Mouse (Mus musculus): Measurements from ENCODE around the gene Olfr213.
A peak's percentile ranks its signal among the peaks of the same experiment; 100 is the strongest.
"Not testable (repeated sequence)": the region's sequence is repeated elsewhere in the genome, so short reads cannot be mapped to it uniquely, and the experiment has no call there.

Olfr213 gene

DNA sequence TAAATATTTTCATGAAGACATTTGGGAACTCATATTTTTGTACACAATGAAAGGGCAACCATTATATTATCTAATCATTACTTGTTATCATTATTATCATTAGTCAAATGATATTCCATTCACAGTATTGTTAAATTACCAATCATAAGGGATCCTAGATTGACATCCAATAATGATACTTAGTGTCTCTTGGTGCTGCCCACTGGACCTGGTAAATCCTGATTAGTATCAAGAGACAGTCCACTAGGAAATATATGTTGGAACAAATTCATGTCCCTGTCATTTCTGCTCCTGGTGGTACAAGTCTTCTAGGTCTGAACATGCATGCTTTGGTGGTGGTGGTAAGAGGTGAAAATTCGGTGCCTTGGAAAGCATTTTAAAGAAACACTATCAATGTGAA, at the start of gene Olfr213:
TSS of gene Olfr213 (plus strand) at position 301 of the 400 bp plus-strand sequence.
- no peak for DNase-seq (ENCODE audit: low read depth)

DNA sequence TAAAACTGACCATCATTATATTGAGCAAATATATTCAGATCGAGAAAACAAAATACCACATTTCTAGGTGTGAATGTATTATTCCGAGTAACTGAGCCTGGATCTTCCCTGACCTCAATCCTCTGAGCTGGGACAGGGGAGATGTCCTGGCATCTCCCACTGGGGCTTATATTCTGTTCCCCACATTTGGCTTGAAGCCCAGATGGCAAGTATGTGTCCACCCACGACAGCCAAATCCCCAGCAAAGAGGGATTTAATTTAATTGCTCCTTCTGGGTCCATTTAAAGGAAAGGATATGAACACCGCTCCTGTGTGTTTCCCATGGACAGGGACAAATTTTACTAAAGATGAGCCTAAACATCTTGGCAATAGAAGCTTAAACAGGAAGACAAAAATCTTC, 49.5 kb upstream of the Olfr213 start, which contains the start of gene Olfr211:
TSS of gene Olfr211 (plus strand) at position 301 of the 400 bp plus-strand sequence.
- DNase-seq (ENCODE audit: low read depth): no peak

DNA sequence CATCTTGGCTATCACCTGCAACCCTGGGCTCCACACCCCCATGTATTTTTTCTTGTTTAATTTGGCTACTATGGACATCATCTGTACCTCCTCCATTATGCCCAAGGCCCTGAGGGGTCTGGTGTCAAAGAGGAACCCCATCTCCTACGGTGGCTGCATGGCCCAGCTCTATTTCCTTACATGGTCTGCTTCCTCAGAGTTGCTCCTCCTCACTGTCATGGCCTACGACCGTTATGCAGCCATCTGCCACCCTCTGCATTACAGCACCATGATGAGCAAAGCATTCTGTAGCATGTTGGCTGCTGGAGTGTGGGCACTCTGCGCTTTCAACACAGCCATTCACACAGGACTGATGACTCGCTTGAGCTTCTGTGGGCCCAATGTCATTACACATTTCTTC, 44.5 kb upstream of the Olfr213 start:
- no peak for DNase-seq (ENCODE audit: low read depth)

DNA sequence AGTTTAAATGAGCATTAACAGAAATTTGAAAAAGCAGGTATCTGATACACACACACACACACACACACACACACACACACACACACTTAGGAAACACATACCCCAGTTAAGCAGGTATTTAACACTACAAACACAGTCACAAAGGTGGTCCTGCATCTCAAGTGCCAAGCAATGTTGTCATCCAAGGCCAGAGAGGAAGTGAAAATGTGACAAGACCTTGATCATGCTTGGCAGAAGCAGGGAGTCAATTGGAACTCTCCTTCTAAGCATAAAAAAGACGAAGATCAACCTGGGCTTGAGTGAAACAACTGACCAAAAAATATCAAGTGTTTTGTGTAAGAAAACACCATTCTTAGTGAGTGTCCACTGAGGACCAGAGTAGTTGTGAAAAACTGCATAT, 42.3 kb upstream of the Olfr213 start:
- no peak for DNase-seq (ENCODE audit: low read depth)

DNA sequence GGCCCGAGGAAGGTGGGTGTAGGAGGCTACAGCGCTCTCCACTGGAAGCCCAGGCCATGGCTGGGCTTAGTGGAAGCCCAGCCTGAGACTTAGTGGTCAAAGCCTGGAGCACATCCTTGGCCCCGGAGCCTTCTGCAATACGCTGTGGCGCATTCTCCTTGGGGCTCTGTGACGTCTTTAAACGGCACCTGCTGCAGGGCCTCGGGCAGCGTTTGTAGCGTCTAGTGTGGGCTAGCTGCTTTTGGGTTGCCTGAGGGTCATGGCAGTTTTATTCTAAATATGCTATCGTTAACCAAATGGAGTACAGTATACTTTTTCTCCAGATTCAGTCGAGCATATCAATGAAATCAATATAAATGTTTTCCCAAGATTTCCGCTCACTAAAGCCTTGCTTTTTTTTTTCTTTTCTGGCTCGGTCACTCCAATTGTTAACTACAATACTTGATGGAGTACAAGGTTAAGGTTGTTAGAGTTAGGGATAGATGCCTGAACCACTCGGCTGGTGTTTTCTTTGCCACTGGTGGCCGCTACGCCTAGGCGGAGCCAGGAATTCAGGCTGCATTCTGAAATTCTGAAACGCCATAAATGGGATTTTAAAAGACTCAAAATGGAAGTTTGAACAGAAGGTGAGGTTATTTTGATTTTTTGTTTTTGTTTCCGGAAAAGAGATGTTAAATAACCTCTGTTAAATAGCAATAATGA, 31.8 kb upstream of the Olfr213 start, which contains the start of gene Olfr212:
TSS of gene Olfr212 (plus strand) at position 215 of the 702 bp plus-strand sequence.
- not testable (repeated sequence) for DNase-seq (ENCODE audit: low read depth)

DNA sequence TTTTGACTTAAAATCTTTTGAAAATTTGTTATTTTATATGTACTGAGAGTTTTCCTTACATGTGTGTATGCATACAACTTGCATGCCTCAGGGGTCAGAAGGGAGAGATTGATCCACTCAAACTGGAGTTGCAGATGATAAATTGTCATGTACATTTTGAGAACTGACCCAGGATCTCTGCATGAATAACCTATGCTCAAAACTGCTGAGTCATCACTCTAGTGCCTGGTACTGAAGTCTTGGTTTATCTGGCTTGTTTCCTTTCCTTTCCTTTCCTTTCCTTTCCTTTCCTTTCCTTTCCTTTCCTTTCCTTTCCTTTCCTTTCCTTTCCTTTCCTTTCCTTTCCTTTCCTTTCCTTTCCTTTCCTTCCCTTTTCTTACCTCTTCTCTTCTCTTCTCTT, 23.4 kb upstream of the Olfr213 start:
- DNase-seq (ENCODE audit: low read depth): no peak

DNA sequence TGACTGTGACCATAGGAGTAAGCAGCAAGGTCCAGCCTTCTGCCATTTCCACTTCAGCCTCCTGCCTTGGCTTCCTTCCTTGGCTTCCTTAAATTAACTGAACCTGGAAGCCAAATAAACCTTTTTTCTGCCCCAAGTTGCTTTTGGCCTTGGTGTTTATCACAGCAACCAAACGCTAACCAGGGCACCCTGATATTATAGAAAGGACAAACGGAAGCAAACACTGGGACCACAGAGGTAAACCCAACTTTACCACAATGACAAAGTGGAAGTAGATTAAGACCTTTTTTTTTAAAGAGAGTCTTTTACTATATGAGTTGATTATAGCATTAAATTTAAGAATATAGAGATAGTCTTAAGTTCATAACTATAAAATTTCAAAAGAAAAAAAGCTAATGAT, 4.2 kb downstream of the Olfr213 start:
- DNase-seq (ENCODE audit: low read depth): no peak

DNA sequence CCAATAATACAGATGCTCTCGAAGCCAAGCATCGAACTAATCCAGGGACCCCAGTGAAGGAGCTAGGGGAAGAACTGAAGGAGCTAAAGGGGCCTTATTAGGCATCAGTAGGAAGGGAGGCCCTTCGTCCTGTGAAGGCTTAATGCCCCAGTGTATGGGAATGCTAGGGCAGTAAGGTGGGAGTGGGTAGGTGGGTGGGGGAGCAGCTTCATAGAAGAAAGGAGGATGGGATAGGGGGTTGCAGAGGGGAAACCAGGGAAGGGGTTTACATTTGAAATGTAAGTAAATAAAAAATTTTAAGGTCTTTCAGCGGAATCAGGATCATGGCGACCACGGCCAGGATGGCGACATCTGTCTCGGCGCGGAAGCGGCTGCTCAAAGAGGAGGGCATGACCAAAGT, 12.6 kb downstream of the Olfr213 start, which contains the start of gene Gm5580:
TSS of gene Gm5580 (plus strand) at position 301 of the 400 bp plus-strand sequence.
- DNase-seq (ENCODE audit: low read depth): not testable (repeated sequence)

DNA sequence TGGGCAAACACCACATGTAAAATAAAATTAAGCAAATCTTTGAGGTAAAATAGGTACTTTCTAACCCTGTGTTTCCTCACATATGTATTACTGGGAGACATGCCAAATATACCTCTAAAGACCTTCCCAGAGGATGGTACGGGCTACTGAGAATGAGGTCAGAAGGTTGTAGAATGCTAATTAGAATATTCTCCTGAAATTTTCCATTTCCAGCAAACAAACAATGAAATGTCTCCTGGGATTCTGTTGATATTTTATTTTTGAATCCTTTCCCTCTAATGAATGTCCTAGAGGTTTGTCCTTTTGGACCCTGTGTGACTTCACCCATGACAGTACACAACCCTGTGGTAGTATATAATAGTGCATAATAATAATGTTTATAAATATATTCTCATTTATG, 15.7 kb downstream of the Olfr213 start, which contains the start of gene Olfr214:
TSS of gene Olfr214 (plus strand) at position 301 of the 400 bp plus-strand sequence.
- DNase-seq (ENCODE audit: low read depth): no peak

DNA sequence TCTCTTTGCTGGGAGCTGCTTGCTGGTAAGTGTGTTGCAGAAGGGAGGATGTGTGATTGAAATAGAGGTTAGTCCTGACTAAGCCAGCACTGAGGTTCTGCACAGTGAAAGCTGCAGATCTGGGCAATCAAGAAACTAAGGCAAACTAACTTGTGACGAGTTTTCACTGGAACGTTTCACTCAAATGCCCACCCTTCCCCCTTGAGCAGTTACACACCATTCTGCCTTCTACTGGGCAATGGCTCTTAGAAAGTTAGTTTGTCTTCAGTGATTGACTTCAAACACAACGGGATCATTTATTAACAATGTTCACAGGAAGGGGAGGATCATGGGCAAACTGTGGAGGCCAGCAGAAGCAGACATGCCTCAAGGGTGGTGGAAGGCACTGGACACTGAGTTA, 16.7 kb downstream of the Olfr213 start:
- DNase-seq (ENCODE audit: low read depth): no peak

DNA sequence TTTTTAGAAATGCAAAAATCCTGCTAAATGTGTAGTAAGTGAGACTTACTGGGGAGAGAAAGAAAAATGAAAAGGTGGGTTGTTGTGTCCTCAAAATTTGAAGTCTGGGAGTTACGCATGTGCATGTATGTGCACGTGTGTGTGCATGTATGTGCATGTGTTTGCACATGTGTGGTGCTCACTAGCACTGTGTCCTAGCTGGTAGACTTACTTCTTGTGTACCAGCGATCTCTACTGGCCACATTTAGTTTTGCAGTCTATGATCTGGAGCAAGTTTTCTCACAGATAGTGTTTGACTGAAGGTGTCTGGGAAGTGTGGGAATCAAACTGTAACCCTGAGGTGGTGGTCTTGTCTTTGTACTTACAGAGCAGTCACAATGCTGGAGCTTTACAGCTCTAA, 31.6 kb downstream of the Olfr213 start:
- DNase-seq (ENCODE audit: low read depth): peak; percentile 33

DNA sequence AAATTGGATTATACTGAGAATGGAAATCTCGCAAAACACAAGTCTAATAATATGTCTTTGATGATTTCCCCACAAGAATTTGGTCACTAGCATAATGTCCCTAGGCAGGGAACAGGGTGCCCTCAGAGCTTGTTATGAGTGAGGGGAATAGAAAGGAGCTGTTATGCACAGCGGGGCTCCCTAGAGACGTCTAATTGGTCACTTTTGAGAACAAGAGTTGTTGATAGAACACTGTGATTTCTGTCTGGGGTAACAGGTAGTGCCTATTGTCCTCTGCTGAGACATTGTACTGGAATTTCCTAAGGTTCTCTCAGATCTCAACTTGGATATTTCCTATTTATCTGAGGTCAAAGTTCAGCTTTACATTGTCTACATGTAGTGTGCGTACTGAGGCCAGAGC, 45.8 kb downstream of the Olfr213 start, which contains the start of gene Olfr215:
TSS of gene Olfr215 (minus strand) at position 101 of the 400 bp plus-strand sequence.
- DNase-seq (ENCODE audit: low read depth): no peak

Measured in c-Kit-positive CD71-positive TER-119-negative erythroid progenitor cells, embryonic 14.5 days (primary cell).